Mouse (Mus musculus) thymus, adult 2 months (tissue): Measurements from ENCODE around the gene Coq10a.

Experiments used
- CTCF ChIP-seq: fragments of 200-500 bp; IDR thresholded peaks from 2 replicates; pipeline ENCODE4 v1.5.1; 2012; ENCODE audit warnings: mild to moderate bottlenecking, control low read depth, low read length, moderate library complexity, borderline replicate concordance; ENCODE audit not compliant: control insufficient read depth, poor library complexity, insufficient read depth; ENCODE audit errors: extremely low read depth
- POLR2A ChIP-seq: fragments of 200-500 bp; IDR thresholded peaks from 2 replicates; pipeline ENCODE4 v1.6.1; 2012; ENCODE audit warnings: mild to moderate bottlenecking, low read length, control low read depth, moderate library complexity; ENCODE audit not compliant: control insufficient read depth, poor library complexity, insufficient read depth; ENCODE audit errors: extremely low read depth

GRCm38 (mm10) chr10:128374393-128374792 lies 5.6 kb upstream of the Coq10a start:
- no peak for TF ChIP-seq POLR2A
- TF ChIP-seq CTCF, result no peak
